Mouse (Mus musculus) G1E (cell line): Measurements from ENCODE around the gene Cd300c2. TPM values are rescaled to one million over a fixed set of nuclear protein-coding genes. Genes with fewer than 3 reads are reported as not detected.

ENCODE experiments used
- ATAC-seq: 2 replicates; pipeline ENCODE4 v1.8.0; 2016; ENCODE audit warnings: mild to moderate bottlenecking; ENCODE audit not compliant: insufficient number of reproducible peaks, poor library complexity, low FRiP score, severe bottlenecking; ENCODE audit errors: extremely low read depth
- DNase-seq: peaks from one replicate; pipeline ENCODE4 v3.0.0; 2012; ENCODE audit warnings: low spot score
- H3K27me3 ChIP-seq: 2 replicates; pipeline ENCODE4 v1.6.1; 2012; ENCODE audit warnings: mild to moderate bottlenecking, low read length, inconsistent platforms; ENCODE audit not compliant: insufficient read depth
- H3K36me3 ChIP-seq: replicated peaks from 2 replicates; pipeline ENCODE3; 2012; ENCODE audit warnings: mild to moderate bottlenecking, inconsistent platforms
- H3K4me1 ChIP-seq: 2 replicates; pipeline ENCODE4 v1.6.1; 2012; ENCODE audit warnings: low read depth, low read length, inconsistent platforms, mixed read lengths; ENCODE audit not compliant: insufficient read depth
- H3K4me3 ChIP-seq: 2 replicates; pipeline ENCODE4 v1.5.1; 2012; ENCODE audit warnings: low read depth, mild to moderate bottlenecking, inconsistent platforms, low read length, moderate library complexity, mixed read lengths
- H3K9me3 ChIP-seq: replicated peaks from 2 replicates; pipeline ENCODE4 v1.6.1; 2012; ENCODE audit warnings: inconsistent platforms
- CTCF ChIP-seq: IDR thresholded peaks from 2 replicates; pipeline ENCODE4 v1.5.1; 2012; ENCODE audit warnings: low read depth, low read length, inconsistent platforms, mixed read lengths
- GATA1 ChIP-seq: IDR thresholded peaks from 2 replicates; pipeline ENCODE4 v1.6.1; 2012; ENCODE audit warnings: borderline replicate concordance, low read length, inconsistent platforms, mixed read lengths
- GATA2 ChIP-seq: IDR thresholded peaks from 2 replicates; pipeline ENCODE4 v1.6.1; 2012; ENCODE audit warnings: low read depth, low read length, inconsistent platforms, borderline replicate concordance
- POLR2AphosphoS5 ChIP-seq: IDR thresholded peaks from 2 replicates; pipeline ENCODE4 v1.6.1; 2012; ENCODE audit warnings: low read depth, low read length, inconsistent platforms; ENCODE audit not compliant: insufficient replicate concordance
- TAL1 ChIP-seq: conservative IDR thresholded peaks from 2 replicates; pipeline ENCODE4 v1.6.1; 2012; ENCODE audit warnings: low read depth, low read length, inconsistent platforms, mixed read lengths
- polyA plus RNA-seq: library from polyadenylated mRNA; stranded (reverse); fragments of >175 nt; gene quantifications from 2 replicates; pipeline ENCODE4 v1.2.3, GENCODE M21; 2012
- total RNA-seq, 2 experiments: library from RNA; stranded (forward) in 1 of 2; stranded (reverse) in 1 of 2; fragments of 200-1000 nt in 1 of 2; fragments of >200 nt in 1 of 2; fragmentation: Nextera tagmentation in 1 of 2; gene quantifications; 2 replicates each; pipeline ENCODE4 v1.2.3; 2014 to 2017

Gene Cd300c2
- total and polyA plus RNA-seq, 3 experiments = 0.76 TPM; not detected in 2

DNA sequence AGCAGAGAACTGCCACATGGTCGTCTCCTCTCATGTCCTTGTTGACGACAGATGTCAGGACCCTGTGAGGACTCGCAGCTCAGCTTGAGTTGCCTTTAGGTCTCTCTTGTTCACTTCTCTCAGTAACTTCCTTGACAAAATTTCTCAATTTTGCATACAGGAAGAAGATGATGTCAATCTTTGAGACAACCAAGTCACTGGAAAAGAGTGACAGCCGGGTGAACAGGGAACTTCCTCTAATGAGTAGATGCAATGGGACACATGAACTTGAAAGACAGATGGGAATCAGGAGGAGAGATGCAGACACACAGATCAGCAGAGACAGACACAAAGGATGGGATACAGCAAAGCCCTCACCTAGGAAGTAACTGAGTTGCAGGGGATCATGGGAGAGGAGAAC is 11.9 kb downstream of the Cd300c2 start, which contains the start of gene Cd300ld:
Gene Cd300ld (minus strand): TSS at position 130 of the 400 bp plus-strand sequence.
- Histone ChIP-seq H3K4me1 (no peaks in the 10 kb centered on the region), H3K9me3 (peaks cover 5% of the 10 kb centered on the region; the same call in 1 of the 2 replicates), H3K27me3 (no peaks in the 10 kb centered on the region), H3K36me3 (no peaks in the 10 kb centered on the region), H3K4me3 (no peak within 1 kb of the TSS)
- DNase-seq = no peak
- TF ChIP-seq TAL1 (no peak), CTCF (no peak), POLR2AphosphoS5 (no peak), GATA1 (no peak), GATA2 (no peak)
- no peak for ATAC-seq

- H3K27me3 ChIP-seq = no peaks in the 10 kb centered on the region
- no peak for TF ChIP-seq GATA2
- no peak for TF ChIP-seq TAL1
- no peak for TF ChIP-seq CTCF
- no peak for TF ChIP-seq POLR2AphosphoS5
- TF ChIP-seq GATA1 = no peak
- H3K4me1 ChIP-seq = no peaks in the 10 kb centered on the region
- ATAC-seq = no peak
- peaks cover 5% of the 10 kb centered on the region; the same call in 1 of the 2 replicates for H3K9me3 ChIP-seq
- no peak for DNase-seq
- H3K4me3 ChIP-seq = no peak overlapping the region
- H3K36me3 ChIP-seq = no peaks in the 10 kb centered on the region
Measured at GRCm38 (mm10) chr11:114981866-114982265, 19.8 kb downstream of the Cd300c2 start.

GRCm38 (mm10) chr11:114972726-114973125 is 29.0 kb downstream of the Cd300c2 start:
- no peaks in the 10 kb centered on the region for H3K4me1 ChIP-seq
- DNase-seq = no peak
- H3K9me3 ChIP-seq = no peaks in the 10 kb centered on the region
- TF ChIP-seq GATA1 (no peak), TAL1 (no peak), POLR2AphosphoS5 (no peak), CTCF (no peak), GATA2 (no peak)
- H3K36me3 ChIP-seq = no peaks in the 10 kb centered on the region
- ATAC-seq = no peak
- no peak overlapping the region for H3K4me3 ChIP-seq
- no peaks in the 10 kb centered on the region for H3K27me3 ChIP-seq

- no peaks in the 10 kb centered on the region for H3K36me3 ChIP-seq
- ATAC-seq (no peak), DNase-seq (no peak)
Measured at GRCm38 (mm10) chr11:114968752-114969207, 32.9 kb downstream of the Cd300c2 start, which contains the start of gene Cd300c. Cd300c (minus strand) TSS chr11:114969157.

DNA sequence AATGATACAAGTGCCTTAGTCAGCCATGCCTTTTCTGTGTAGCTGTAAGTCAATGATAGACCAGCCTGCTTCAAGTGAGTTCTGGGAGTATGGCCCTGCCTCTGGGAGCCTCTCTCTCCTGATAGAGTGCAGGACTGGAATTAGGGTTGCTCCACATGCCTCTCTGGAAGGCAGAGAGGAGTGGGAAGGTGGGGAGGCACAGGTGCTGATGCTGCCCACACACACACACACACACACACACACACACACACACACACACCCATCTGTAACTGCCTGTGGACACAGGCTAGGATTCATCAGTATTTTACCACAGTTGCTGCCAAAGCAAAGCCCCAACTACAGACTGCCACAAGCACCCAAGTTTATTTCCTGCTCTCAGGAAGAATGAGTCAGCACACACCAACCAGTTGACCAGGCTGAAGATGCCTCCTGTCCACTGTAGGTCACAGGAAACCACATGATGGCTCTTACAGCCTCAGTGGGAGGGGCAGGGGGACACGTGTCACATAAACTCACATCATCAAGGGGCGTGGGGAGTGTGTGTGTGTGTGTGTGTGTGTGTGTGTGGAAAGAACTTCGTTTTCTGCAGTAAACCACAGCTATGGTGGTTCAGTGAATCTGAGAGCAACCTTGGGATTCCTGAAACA is 36.4 kb downstream of the Cd300c2 start:
- TF ChIP-seq GATA1 = no peak
- TF ChIP-seq TAL1 = no peak
- TF ChIP-seq POLR2AphosphoS5 = no peak
- no peak for TF ChIP-seq CTCF
- TF ChIP-seq GATA2 = no peak

More at GRCm38 (mm10) chr11:114968752-114969207, 32.9 kb downstream of the Cd300c2 start, which contains the start of gene Cd300c:
- Histone ChIP-seq H3K4me3 (no peak within 1 kb of the TSS), H3K27me3 (no peaks in the 10 kb centered on the region), H3K9me3 (peaks cover 8% of the 10 kb centered on the region), H3K4me1 (no peaks in the 10 kb centered on the region)
- TF ChIP-seq POLR2AphosphoS5 (no peak), GATA2 (no peak), GATA1 (no peak), TAL1 (no peak), CTCF (no peak)

DNA sequence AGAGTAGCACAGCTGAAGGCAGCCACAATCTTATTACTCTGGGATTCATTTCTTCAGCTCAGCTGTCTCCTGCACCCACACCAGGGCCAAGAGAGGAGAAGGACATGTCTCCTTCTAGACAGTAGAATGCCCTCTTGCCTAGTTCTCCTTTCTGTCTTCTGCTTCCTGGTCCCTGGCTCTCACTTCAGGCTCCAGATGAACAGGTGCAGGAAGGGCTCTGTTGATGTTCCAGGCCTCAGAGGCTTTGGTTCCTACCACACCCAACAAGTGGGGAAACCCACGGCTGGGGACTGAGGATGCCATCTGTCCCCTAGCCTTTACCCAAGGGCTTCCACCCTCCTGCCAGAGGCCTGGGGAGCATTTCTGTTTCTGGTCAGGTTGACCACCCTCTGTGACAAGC is 41.3 kb downstream of the Cd300c2 start:
- DNase-seq = no peak
- Histone ChIP-seq H3K4me1 (no peaks in the 10 kb centered on the region), H3K4me3 (no peak overlapping the region), H3K36me3 (no peaks in the 10 kb centered on the region), H3K9me3 (peaks cover 35% of the 10 kb centered on the region), H3K27me3 (no peaks in the 10 kb centered on the region)
- ATAC-seq = no peak
- no peak for TF ChIP-seq CTCF
- TF ChIP-seq TAL1 = no peak
- no peak for TF ChIP-seq GATA1
- no peak for TF ChIP-seq GATA2
- TF ChIP-seq POLR2AphosphoS5 = no peak

More for the DNA sequence above, 36.4 kb downstream of the Cd300c2 start:
- H3K9me3 ChIP-seq = peaks cover 22% of the 10 kb centered on the region
- no peak for ATAC-seq
- no peaks in the 10 kb centered on the region for H3K36me3 ChIP-seq
- no peak for DNase-seq
- no peak overlapping the region for H3K4me3 ChIP-seq
- H3K4me1 ChIP-seq = no peaks in the 10 kb centered on the region
- H3K27me3 ChIP-seq = no peaks in the 10 kb centered on the region

Other genes starting within 250 kb of the Cd300c2 start
- not detected in 2 replicates for gene Kif19a, start 236.5 kb downstream of the Cd300c2 start, total RNA-seq (2014; fragmentation: Nextera tagmentation)
- gene Kif19a, start 236.5 kb downstream of the Cd300c2 start, total RNA-seq (2017) = 0.12 TPM in 1 of 2 replicates, not detected in the other
- gene Kif19a, start 236.5 kb downstream of the Cd300c2 start, polyA plus RNA-seq = not detected in 2 replicates
- not detected in 2 replicates for gene Btbd17, start 205.9 kb downstream of the Cd300c2 start, total RNA-seq (2014; fragmentation: Nextera tagmentation)
- gene Btbd17, start 205.9 kb downstream of the Cd300c2 start, total RNA-seq (2017) = 0.06 and 0.11 TPM in 2 replicates
- not detected in 2 replicates for gene Btbd17, start 205.9 kb downstream of the Cd300c2 start, polyA plus RNA-seq
- not detected in 2 replicates for gene Gpr142, start 203.0 kb downstream of the Cd300c2 start, total RNA-seq (2014; fragmentation: Nextera tagmentation)
- gene Gpr142, start 203.0 kb downstream of the Cd300c2 start, total RNA-seq (2017) = 0.22 TPM in 1 of 2 replicates, not detected in the other
- gene Gpr142, start 203.0 kb downstream of the Cd300c2 start, polyA plus RNA-seq = not detected in 2 replicates
- gene Gprc5c, start 150.7 kb downstream of the Cd300c2 start, total RNA-seq (2014; fragmentation: Nextera tagmentation) = not detected in 2 replicates
- 0.22 and 0.23 TPM in 2 replicates for gene Gprc5c, start 150.7 kb downstream of the Cd300c2 start, total RNA-seq (2017)
- gene Gprc5c, start 150.7 kb downstream of the Cd300c2 start, polyA plus RNA-seq = not detected in 2 replicates
- gene Cd300a, start 111.8 kb downstream of the Cd300c2 start, total RNA-seq (2014; fragmentation: Nextera tagmentation) = not detected in 2 replicates
- gene Cd300a, start 111.8 kb downstream of the Cd300c2 start, total RNA-seq (2017) = 0.06 and 0.11 TPM in 2 replicates
- gene Cd300a, start 111.8 kb downstream of the Cd300c2 start, polyA plus RNA-seq = 0.01 TPM in 1 of 2 replicates, not detected in the other
- not detected in 2 replicates for gene Cd300lb, start 67.5 kb downstream of the Cd300c2 start, total RNA-seq (2014; fragmentation: Nextera tagmentation)
- 0.16 TPM in 1 of 2 replicates, not detected in the other for gene Cd300lb, start 67.5 kb downstream of the Cd300c2 start, total RNA-seq (2017)
- gene Cd300lb, start 67.5 kb downstream of the Cd300c2 start, polyA plus RNA-seq = not detected in 2 replicates
- gene Cd300c, start 32.7 kb downstream of the Cd300c2 start, total RNA-seq (2014; fragmentation: Nextera tagmentation) = not detected in 2 replicates
- gene Cd300c, start 32.7 kb downstream of the Cd300c2 start, total RNA-seq (2017) = not detected in 2 replicates
- not detected in 2 replicates for gene Cd300c, start 32.7 kb downstream of the Cd300c2 start, polyA plus RNA-seq
- gene Cd300ld, start 12.0 kb downstream of the Cd300c2 start, total RNA-seq (2014; fragmentation: Nextera tagmentation) = not detected in 2 replicates
- gene Cd300ld, start 12.0 kb downstream of the Cd300c2 start, total RNA-seq (2017) = 0.27 and 0.52 TPM in 2 replicates
- gene Cd300ld, start 12.0 kb downstream of the Cd300c2 start, polyA plus RNA-seq = not detected in 2 replicates
- gene Cd300ld2, start 14.3 kb upstream of the Cd300c2 start, total RNA-seq (2014; fragmentation: Nextera tagmentation) = not detected in 2 replicates
- 0.16 and 0.35 TPM in 2 replicates for gene Cd300ld2, start 14.3 kb upstream of the Cd300c2 start, total RNA-seq (2017)
- gene Cd300ld2, start 14.3 kb upstream of the Cd300c2 start, polyA plus RNA-seq = not detected in 2 replicates
- not detected in 2 replicates for gene Cd300ld4, start 25.1 kb upstream of the Cd300c2 start, total RNA-seq (2014; fragmentation: Nextera tagmentation)
- 0.23 TPM in 1 of 2 replicates, not detected in the other for gene Cd300ld4, start 25.1 kb upstream of the Cd300c2 start, total RNA-seq (2017)
- not detected in 2 replicates for gene Cd300ld4, start 25.1 kb upstream of the Cd300c2 start, polyA plus RNA-seq
- gene Cd300ld5, start 35.9 kb upstream of the Cd300c2 start, total RNA-seq (2014; fragmentation: Nextera tagmentation) = not detected in 2 replicates
- 10.2 and 11.4 TPM in 2 replicates for gene Cd300ld5, start 35.9 kb upstream of the Cd300c2 start, total RNA-seq (2017)
- gene Cd300ld5, start 35.9 kb upstream of the Cd300c2 start, polyA plus RNA-seq = not detected in 2 replicates
- gene Cd300ld3, start 46.5 kb upstream of the Cd300c2 start, total RNA-seq (2014; fragmentation: Nextera tagmentation) = not detected in 2 replicates
- 11.3 and 18.2 TPM in 2 replicates for gene Cd300ld3, start 46.5 kb upstream of the Cd300c2 start, total RNA-seq (2017)
- not detected in 2 replicates for gene Cd300ld3, start 46.5 kb upstream of the Cd300c2 start, polyA plus RNA-seq
- not detected in 2 replicates for gene Cd300e, start 60.3 kb upstream of the Cd300c2 start, total RNA-seq (2014; fragmentation: Nextera tagmentation)
- gene Cd300e, start 60.3 kb upstream of the Cd300c2 start, total RNA-seq (2017) = not detected in 2 replicates
- gene Cd300e, start 60.3 kb upstream of the Cd300c2 start, polyA plus RNA-seq = not detected in 2 replicates
- gene Rab37, start 89.6 kb upstream of the Cd300c2 start, total RNA-seq (2014; fragmentation: Nextera tagmentation) = not detected in 2 replicates
- 2.7 and 3.0 TPM in 2 replicates for gene Rab37, start 89.6 kb upstream of the Cd300c2 start, total RNA-seq (2017)
- 0.15 TPM in 2 replicates for gene Rab37, start 89.6 kb upstream of the Cd300c2 start, polyA plus RNA-seq
- gene Cd300lf, start 132.1 kb upstream of the Cd300c2 start, total RNA-seq (2014; fragmentation: Nextera tagmentation) = not detected in 2 replicates
- 1.6 TPM in 2 replicates for gene Cd300lf, start 132.1 kb upstream of the Cd300c2 start, total RNA-seq (2017)
- not detected in 2 replicates for gene Cd300lf, start 132.1 kb upstream of the Cd300c2 start, polyA plus RNA-seq
- 57.3 and 65.0 TPM in 2 replicates for gene Slc9a3r1, start 161.5 kb upstream of the Cd300c2 start, total RNA-seq (2014; fragmentation: Nextera tagmentation)
- gene Slc9a3r1, start 161.5 kb upstream of the Cd300c2 start, total RNA-seq (2017) = 91.5 and 94.5 TPM in 2 replicates
- 285 and 357 TPM in 2 replicates for gene Slc9a3r1, start 161.5 kb upstream of the Cd300c2 start, polyA plus RNA-seq
- gene Tmem104, start 185.6 kb upstream of the Cd300c2 start, total RNA-seq (2014; fragmentation: Nextera tagmentation) = 14.7 and 17.3 TPM in 2 replicates
- 2.6 and 4.2 TPM in 2 replicates for gene Tmem104, start 185.6 kb upstream of the Cd300c2 start, total RNA-seq (2017)
- 16.3 and 23.2 TPM in 2 replicates for gene Tmem104, start 185.6 kb upstream of the Cd300c2 start, polyA plus RNA-seq
- 18.0 and 21.1 TPM in 2 replicates for gene Nat9, start 186.0 kb upstream of the Cd300c2 start, total RNA-seq (2014; fragmentation: Nextera tagmentation)
- 26.5 and 38.3 TPM in 2 replicates for gene Nat9, start 186.0 kb upstream of the Cd300c2 start, total RNA-seq (2017)
- 23.2 and 23.7 TPM in 2 replicates for gene Nat9, start 186.0 kb upstream of the Cd300c2 start, polyA plus RNA-seq